Mouse (Mus musculus) ES-E14 (cell line): ENCODE data around the gene Ulk4. TPM values are rescaled to one million over a fixed set of nuclear protein-coding genes. Genes with fewer than 3 reads are reported as not detected.

Source experiments
- DNase-seq: peaks from one replicate; pipeline ENCODE4 v3.0.0-alpha.2; 2013; ENCODE audit warnings: low read depth, low spot score
- H3K27ac ChIP-seq: 2 replicates; pipeline ENCODE4 v1.5.1; 2012; ENCODE audit warnings: low read depth, mild to moderate bottlenecking, low read length, moderate library complexity, mixed read lengths; ENCODE audit not compliant: poor library complexity, insufficient read depth, severe bottlenecking
- H3K36me3 ChIP-seq: 2 replicates; pipeline ENCODE4 v1.6.1; 2012; ENCODE audit warnings: mild to moderate bottlenecking, low read length, moderate library complexity, mixed read lengths; ENCODE audit not compliant: control insufficient read depth, poor library complexity, insufficient read depth, severe bottlenecking
- H3K4me1 ChIP-seq, 2 experiments: fragments of 150-350 bp in 1 of 2; sonication (generic) in 1 of 2; 2 replicates each; pipeline ENCODE4 v1.6.1; 2012; ENCODE audit warnings: low read length in 2 of 2, mild to moderate bottlenecking in 1 of 2, mixed read lengths in 1 of 2; ENCODE audit not compliant: control insufficient read depth in 2 of 2, insufficient read depth in 2 of 2, poor library complexity in 1 of 2
- H3K4me3 ChIP-seq, 2 experiments: fragments of 150-350 bp in 1 of 2; sonication (generic) in 1 of 2; 2 replicates each; pipeline ENCODE4 v1.5.1; 2012; ENCODE audit warnings: low read length in 2 of 2, low read depth in 1 of 2, mild to moderate bottlenecking in 1 of 2, mixed read lengths in 1 of 2; ENCODE audit not compliant: insufficient read depth in 1 of 2, poor library complexity in 1 of 2, severe bottlenecking in 1 of 2
- H3K9ac ChIP-seq: 2 replicates; pipeline ENCODE4 v1.6.1; 2012; ENCODE audit warnings: low read depth, mild to moderate bottlenecking, low read length, mixed read lengths; ENCODE audit not compliant: poor library complexity, insufficient read depth, severe bottlenecking
- H3K9me3 ChIP-seq: fragments of 150-350 bp; sonication (generic); 2 replicates; pipeline ENCODE4 v1.6.1; 2012; ENCODE audit warnings: low read depth, mild to moderate bottlenecking, low read length; ENCODE audit not compliant: control insufficient read depth, insufficient read depth
- CHD2 ChIP-seq: IDR thresholded peaks from 2 replicates; pipeline ENCODE4 v1.6.1; 2014; ENCODE audit warnings: mild to moderate bottlenecking, low read depth, low read length, inconsistent platforms
- HCFC1 ChIP-seq: IDR thresholded peaks from 2 replicates; pipeline ENCODE4 v1.6.1; 2012; ENCODE audit warnings: low read length, inconsistent platforms, borderline replicate concordance; ENCODE audit not compliant: insufficient read depth
- MAFK ChIP-seq: IDR thresholded peaks from 2 replicates; pipeline ENCODE4 v1.6.1; 2014; ENCODE audit warnings: mild to moderate bottlenecking, low read depth, low read length, inconsistent platforms; ENCODE audit not compliant: insufficient read depth
- ZC3H11A ChIP-seq: IDR thresholded peaks from 2 replicates; pipeline ENCODE4 v1.6.1; 2012; ENCODE audit warnings: low read depth, mild to moderate bottlenecking, inconsistent platforms, low read length, borderline replicate concordance
- ZNF384 ChIP-seq: IDR thresholded peaks from 2 replicates; pipeline ENCODE4 v1.6.1; 2012; ENCODE audit warnings: low read depth, low read length, inconsistent platforms
- in situ Hi-C, 2 experiments: fragments of 600-800 bp; cut with MboI; formaldehyde crosslinking; loops; one replicate each; pipeline ENCODE4 v1.15.1; 2025; ENCODE audit warnings: low sequenced_read_pairs in 2 of 2, inconsistent platforms in 1 of 2; ENCODE audit not compliant: unreplicated experiment in 2 of 2
- total RNA-seq: library from RNA; depleted of rRNA; stranded (reverse); fragments of 300-350 nt; gene quantifications from 2 replicates; pipeline ENCODE4 v1.2.3, GENCODE M21; 2012

The Ulk4 gene
- total RNA-seq, 1 experiment: 31.5 TPM

DNA sequence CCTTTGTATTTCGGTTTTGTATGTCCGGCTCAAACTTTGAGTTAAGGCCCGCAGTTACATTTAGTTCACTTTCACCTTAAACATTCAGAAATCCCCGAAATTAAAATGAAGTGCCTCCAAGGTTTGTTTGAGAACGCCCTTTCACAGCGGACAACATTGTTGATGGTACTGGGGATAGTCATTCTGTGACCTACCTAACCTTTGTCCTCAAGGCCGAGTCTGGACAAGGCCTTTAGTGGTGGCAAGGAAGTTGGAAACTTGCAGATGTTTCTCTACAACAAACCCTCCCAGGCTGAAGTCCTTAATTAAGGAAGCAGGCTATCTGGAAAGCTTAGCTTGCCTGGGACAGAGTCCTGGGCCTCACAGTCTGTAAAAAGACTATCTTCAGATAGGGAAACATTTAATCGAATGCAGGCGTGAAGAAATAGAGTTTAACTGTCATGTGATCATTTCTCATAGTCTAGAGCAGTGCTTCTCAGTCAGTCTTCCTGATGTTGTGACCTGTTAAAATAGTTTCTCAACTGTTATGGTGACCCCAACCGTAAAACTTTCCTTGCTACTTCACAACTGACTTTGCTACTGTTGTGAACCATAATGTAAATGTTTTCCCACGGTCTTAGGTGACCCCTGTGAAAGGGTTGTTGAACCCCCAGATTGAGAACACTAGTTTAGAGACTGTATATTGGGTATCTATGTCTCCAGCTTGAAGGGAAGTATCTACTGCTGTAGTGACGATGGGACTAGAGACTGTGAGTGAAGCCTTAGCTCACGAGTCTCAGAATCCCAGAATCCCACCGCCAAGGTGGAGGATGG is 342.0 kb downstream of the Ulk4 start:
- Histone ChIP-seq H3K4me1 (peaks cover 0 to 26% of the 10 kb centered on the region in 2 experiments; a peak in 3 of 4 replicates), H3K9ac (peak overlapping the region; percentile 99), H3K27ac (no peak overlapping the region), H3K36me3 (peaks cover 11% of the 10 kb centered on the region), H3K4me3 (peak overlapping the region; percentile 91 to 100), H3K9me3 (no peaks in the 10 kb centered on the region)
- in situ Hi-C loops: no loop called here
- no peak for DNase-seq
- TF ChIP-seq HCFC1 (no peak), MAFK (no peak), CHD2 (no peak), ZNF384 (no peak), ZC3H11A (no peak)

DNA sequence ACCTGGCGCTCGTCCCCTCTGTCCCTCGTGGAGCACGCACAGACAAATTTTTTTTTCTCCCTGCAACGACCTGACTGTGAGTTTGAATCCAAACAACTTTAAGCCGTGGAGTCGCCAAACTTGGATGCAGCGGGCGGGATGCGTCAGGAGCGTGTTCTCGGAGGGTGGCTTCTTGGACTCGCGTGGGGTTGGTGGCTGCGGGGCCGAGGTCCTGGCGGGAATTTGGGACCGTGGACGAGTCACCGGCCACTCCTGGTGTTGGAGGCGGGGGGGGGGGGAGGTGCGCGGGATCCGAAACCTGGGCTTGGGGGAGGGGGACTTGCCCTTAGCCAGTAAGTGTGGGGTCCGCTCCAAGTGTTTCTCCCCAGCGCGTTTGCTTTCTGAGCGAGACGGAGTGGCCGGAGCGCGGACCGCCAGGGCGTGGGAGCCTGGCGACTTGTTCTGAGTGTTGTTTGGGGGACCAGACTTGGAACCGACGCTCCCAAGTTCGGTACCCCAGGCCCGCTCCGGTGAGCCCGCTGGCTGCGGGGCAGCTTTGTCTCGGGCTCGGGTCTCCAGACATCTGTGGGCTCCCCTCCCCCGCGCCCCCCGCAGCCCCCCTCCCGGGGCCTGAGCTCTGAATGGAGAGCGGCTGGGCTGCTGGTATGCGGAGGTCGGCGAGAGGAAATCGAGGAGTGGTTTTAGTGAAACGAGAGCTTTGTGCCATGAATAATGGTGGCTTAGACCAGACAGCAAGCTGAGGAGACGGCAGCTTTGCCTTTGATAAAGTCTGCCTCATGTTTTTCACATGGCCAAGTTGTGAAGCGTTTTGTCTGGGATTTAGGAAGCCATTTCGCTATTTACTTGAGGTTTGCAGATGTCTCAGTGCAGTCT is 342.9 kb downstream of the Ulk4 start:
- Histone ChIP-seq H3K4me3 (peak overlapping the region; percentile 91 to 100), H3K36me3 (peaks cover 8% of the 10 kb centered on the region), H3K9ac (peak overlapping the region; percentile 99), H3K27ac (peak overlapping the region; percentile 88), H3K4me1 (peaks cover 0 to 24% of the 10 kb centered on the region in 2 experiments; a peak in 3 of 4 replicates), H3K9me3 (no peaks in the 10 kb centered on the region)
- TF ChIP-seq ZC3H11A (no peak), CHD2 (no peak), HCFC1 (no peak), ZNF384 (no peak), MAFK (no peak)
- no peak for DNase-seq
- in situ Hi-C loops: no loop called here

DNA sequence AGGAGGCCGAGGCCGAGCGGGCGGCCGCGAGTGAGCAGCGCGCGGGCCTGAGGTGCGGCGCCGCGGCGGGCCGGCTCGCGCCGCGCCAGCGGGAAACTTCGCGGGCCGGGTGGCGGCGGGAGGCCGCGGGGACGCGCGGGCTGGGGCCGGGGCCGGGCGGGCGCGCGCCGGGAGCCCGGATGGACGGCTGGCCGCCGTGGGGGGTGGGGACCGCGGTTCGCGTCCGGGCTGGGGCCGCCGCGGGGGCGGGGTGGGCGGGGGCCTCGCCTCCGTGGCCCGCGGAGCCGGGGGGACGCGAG is 343.5 kb downstream of the Ulk4 start:
- in situ Hi-C loops: no loop called here
- Histone ChIP-seq H3K9me3 (no peaks in the 10 kb centered on the region), H3K27ac (peak overlapping the region; percentile 88), H3K4me1 (peaks cover 0 to 24% of the 10 kb centered on the region in 2 experiments; a peak in 3 of 4 replicates), H3K36me3 (peaks cover 8% of the 10 kb centered on the region; the same call in 1 of the 2 replicates), H3K4me3 (peak overlapping the region; percentile 91 to 100), H3K9ac (peak overlapping the region; percentile 99)
- no peak for TF ChIP-seq ZNF384
- no peak for TF ChIP-seq ZC3H11A
- no peak for TF ChIP-seq HCFC1
- no peak for TF ChIP-seq MAFK
- no peak for TF ChIP-seq CHD2
- DNase-seq: no peak

DNA sequence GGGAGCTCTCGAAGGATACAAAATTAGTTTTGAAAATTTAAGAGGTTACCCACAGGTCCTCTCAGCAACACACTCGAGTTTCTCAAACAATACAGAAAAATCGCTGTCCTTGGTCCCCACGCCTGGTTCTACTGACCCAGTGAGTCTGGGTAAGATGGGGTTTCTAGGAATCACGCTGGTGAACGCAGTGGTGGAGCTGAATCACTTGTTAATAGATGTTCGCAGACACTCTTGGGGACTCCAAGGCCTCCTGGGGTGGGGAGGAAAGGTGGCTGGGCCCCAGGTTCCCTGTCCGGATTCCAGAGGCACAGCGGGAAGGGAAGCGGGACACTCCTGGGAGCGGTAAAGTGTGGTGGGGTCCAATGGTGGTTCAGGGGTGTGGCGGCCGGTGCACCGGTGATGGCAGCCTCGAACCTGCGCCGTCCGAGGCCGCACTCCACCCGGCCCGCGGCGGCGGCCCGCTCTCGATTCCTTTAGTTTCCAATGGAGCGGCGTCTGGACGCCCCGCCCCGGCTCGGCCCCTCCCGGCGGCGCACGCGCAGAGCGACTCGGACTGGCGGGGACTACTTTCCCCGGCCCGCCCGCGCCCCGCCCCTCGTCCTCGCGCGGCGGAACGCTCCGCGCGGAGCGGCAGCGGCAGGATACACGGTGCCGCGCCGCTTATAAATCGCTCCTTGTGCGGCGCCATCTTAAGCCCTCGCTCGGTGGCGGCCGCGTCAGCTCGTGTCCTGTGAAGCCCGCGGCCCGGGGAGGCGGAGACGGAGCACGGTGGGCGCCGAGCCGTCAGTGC is 344.0 kb downstream of the Ulk4 start:
- peak; percentile 88 for DNase-seq
- H3K4me1 ChIP-seq: peaks cover 0 to 19% of the 10 kb centered on the region in 2 experiments; a peak in 3 of 4 replicates
- 0 out of 2 replicates have a peak, but pooled peaks have one; percentile 39 for TF ChIP-seq ZC3H11A
- no peak for TF ChIP-seq ZNF384
- peak overlapping the region; percentile 35 to 100; a peak in 3 of 4 replicates for H3K4me3 ChIP-seq
- no peaks in the 10 kb centered on the region for H3K9me3 ChIP-seq
- in situ Hi-C loops: no loop called here
- H3K27ac ChIP-seq: peak overlapping the region; percentile 88
- peaks cover 4% of the 10 kb centered on the region; the same call in 1 of the 2 replicates for H3K36me3 ChIP-seq
- peak overlapping the region; percentile 99 for H3K9ac ChIP-seq
